Mouse (Mus musculus): Measurements from ENCODE around the gene H2-Aa. TPM values are rescaled to one million over a fixed set of nuclear protein-coding genes. Genes with fewer than 3 reads are reported as not detected.

The H2-Aa gene
- total RNA-seq, 2 experiments from 2014 or later: 2.1 to 3.1 TPM

Other genes with a start within 250 kb of the H2-Aa start
- 10 to 100 TPM; 45.4 to 77.3 TPM for gene Col11a2, start 248.4 kb downstream of the H2-Aa start, total RNA-seq (2021)
- not detected for gene H2-Oa, start 195.5 kb downstream of the H2-Aa start, total RNA-seq (2021)
- 1 to 10 TPM; 7.6 to 8.7 TPM for gene H2-DMa, start 168.3 kb downstream of the H2-Aa start, total RNA-seq (2021)
- 100 to 1,000 TPM; 125 to 136 TPM for gene Brd2, start 165.2 kb downstream of the H2-Aa start, total RNA-seq (2021)
- gene H2-DMb2, start 144.5 kb downstream of the H2-Aa start, total RNA-seq (2021): under 1 TPM; 0.36 to 0.37 TPM
- gene H2-DMb1, start 134.8 kb downstream of the H2-Aa start, total RNA-seq (2021): 1 to 10 TPM in 1 of 2 experiments, under 1 TPM in 1; 0.70 to 1.4 TPM
- gene Tap1, start 100.3 kb downstream of the H2-Aa start, total RNA-seq (2021): 1 to 10 TPM; 4.4 to 5.4 TPM
- gene Psmb9, start 100.1 kb downstream of the H2-Aa start, total RNA-seq (2021): 1 to 10 TPM; 1.6 to 4.1 TPM
- 1 to 10 TPM; 4.3 to 6.1 TPM for gene Psmb8, start 90.1 kb downstream of the H2-Aa start, total RNA-seq (2021)
- 1 to 10 TPM; 8.1 to 8.3 TPM for gene Tap2, start 84.3 kb downstream of the H2-Aa start, total RNA-seq (2021)
- under 1 TPM in 1 of 2 experiments, not detected in 1; 0.39 TPM for gene H2-Ob, start 48.9 kb downstream of the H2-Aa start, total RNA-seq (2021)
- 1 to 10 TPM; 2.1 to 2.9 TPM for gene H2-Ab1, start 30.1 kb downstream of the H2-Aa start, total RNA-seq (2021)
- 1 to 10 TPM; 2.6 to 4.1 TPM for gene H2-Eb1, start 18.0 kb upstream of the H2-Aa start, total RNA-seq (2021)
- gene H2-Eb2, start 37.8 kb upstream of the H2-Aa start, total RNA-seq (2021): not detected
- gene Btnl2, start 67.0 kb upstream of the H2-Aa start, total RNA-seq (2021): under 1 TPM; 0.64 to 0.67 TPM
- not detected for gene Btnl1, start 89.3 kb upstream of the H2-Aa start, total RNA-seq (2021)
- 1 to 10 TPM in 1 of 2 experiments, under 1 TPM in 1; 0.88 to 1.1 TPM for gene BC051142, start 111.0 kb upstream of the H2-Aa start, total RNA-seq (2021)
- not detected for gene Btnl4, start 189.5 kb upstream of the H2-Aa start, total RNA-seq (2021)
- gene Btnl6, start 229.5 kb upstream of the H2-Aa start, total RNA-seq (2021): not detected